9 mouse cellular contexts compared by ENCODE assay signal in the genomic region with DNA sequence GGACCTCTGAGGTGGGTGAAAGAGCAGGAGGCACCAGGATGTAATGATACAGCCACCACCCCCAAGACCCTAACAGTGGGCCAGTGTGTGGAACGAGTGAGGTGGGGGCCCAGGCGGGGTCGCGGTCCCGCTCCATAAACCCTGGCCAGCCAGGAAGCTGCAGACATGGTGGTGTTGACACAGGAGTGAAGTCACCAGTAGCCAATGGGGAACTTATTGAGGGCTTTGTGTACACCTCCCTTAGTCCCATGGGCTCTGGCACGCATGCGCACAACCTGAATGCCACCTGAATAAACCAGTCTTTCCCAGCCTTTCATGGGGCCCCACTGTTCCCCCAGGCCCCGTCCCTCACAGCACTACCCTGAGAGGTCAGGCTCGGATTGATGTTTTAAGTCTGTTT. TPM values are rescaled to one million over a fixed set of nuclear protein-coding genes. Genes with fewer than 3 reads are reported as not detected.
DNase-seq lines count a peak whose midpoint lies in the region; ATAC-seq and TF ChIP-seq lines count a peak whose summit lies in the region.
"Had no signal": no experiment of that assay in that cellular context is flagged by ENCODE, and none has a peak within 500 bp of the region (broad histone marks: within the 10 kb centered on the region; RNA-seq: fewer than 3 reads in every experiment).

No protein-coding gene starts in this region.

- H3K27ac ChIP-seq in kidney, postnatal 0 days, result peak overlapping the region; percentile 77
- peak overlapping the region; percentile 85 for H3K27ac ChIP-seq in intestine, embryonic 15.5 days
- H3K27ac ChIP-seq: layer of hippocampus, adult 2 months had no signal

- no peaks in the 10 kb centered on the region for H3K9me3 ChIP-seq in kidney, postnatal 0 days (replicated peaks; ENCODE audit: low read length)
- H3K9me3 ChIP-seq in intestine, embryonic 15.5 days, result no peaks in the 10 kb centered on the region

- no peaks in the 10 kb centered on the region for H3K36me3 ChIP-seq in kidney, postnatal 0 days (ENCODE audit: insufficient read depth, low read length)
- no peaks in the 10 kb centered on the region for H3K36me3 ChIP-seq in intestine, embryonic 15.5 days

- no peak overlapping the region for H3K9ac ChIP-seq in kidney, postnatal 0 days (ENCODE audit: low read depth, low read length)
- H3K9ac ChIP-seq in intestine, embryonic 15.5 days, result peak overlapping the region; percentile 32; the same call in 1 of the 2 replicates

- no peak overlapping the region for H3K4me3 ChIP-seq in kidney, postnatal 0 days (replicated peaks; ENCODE audit: low read depth, low read length)
- no peak overlapping the region for H3K4me3 ChIP-seq in intestine, embryonic 15.5 days (replicated peaks)
- H3K4me3 ChIP-seq: layer of hippocampus, adult 2 months had no signal

- TF ChIP-seq CTCF in kidney, postnatal 0 days (IDR thresholded peaks at IDR 0.05; ENCODE audit: low read depth), result no peak

- H3K4me1 ChIP-seq in kidney, postnatal 0 days (replicated peaks; ENCODE audit: insufficient read depth, low read length), result peaks cover 29% of the 10 kb centered on the region
- H3K4me1 ChIP-seq in intestine, embryonic 15.5 days (replicated peaks), result peaks cover 78% of the 10 kb centered on the region

- ATAC-seq in cerebellum, adult (ENCODE audit: insufficient number of reproducible peaks, low FRiP score, low TSS enrichment), result no peak
- peak; percentile 82 for ATAC-seq in kidney, postnatal 0 days (replicated peaks; ENCODE audit: low FRiP score, low read depth)
- ATAC-seq in intestine, embryonic 15.5 days, result peak; percentile 65

- WGBS in kidney, postnatal 0 days, result 30% methylated on average over 9 of the region's 9 CpGs
- WGBS in intestine, embryonic 15.5 days, result 43% methylated on average over 9 of the region's 9 CpGs

- DNase-seq in cerebellum, adult 9-10 months, result peak; percentile 12
- peak; percentile 86 for DNase-seq in kidney, postnatal 0 days (ENCODE audit: low spot score)
- DNase-seq in kidney, postnatal 14 days, result no peak
- peak; percentile 25 to 44 for DNase-seq in lung, postnatal 4 days
- no peak for DNase-seq in ovary, postnatal 36 days (ENCODE audit: low spot score)
- DNase-seq in layer of hippocampus, adult 8-10 months (ENCODE audit: low spot score in 2 of 2), result no peak

- no peaks in the 10 kb centered on the region for H3K27me3 ChIP-seq in kidney, postnatal 0 days (ENCODE audit: insufficient read depth, low read length)
- no peaks in the 10 kb centered on the region for H3K27me3 ChIP-seq in intestine, embryonic 15.5 days (replicated peaks)

- H3K4me2 ChIP-seq in kidney, postnatal 0 days (ENCODE audit: low read length), result no peak overlapping the region
- H3K4me2 ChIP-seq in intestine, embryonic 15.5 days (replicated peaks), result peak overlapping the region; percentile 30

RNA-seq across cellular contexts. Expression of a gene that starts 38.1 kb away (rescaled TPM):
- polyA plus RNA-seq in kidney, postnatal 0 days (2015; fragmentation: Nextera tagmentation; extraction: Ambion mirVana), result 21.3 and 22.6 TPM in 2 replicates
- 44.9 and 57.4 TPM in 2 replicates for polyA plus RNA-seq in intestine, embryonic 15.5 days (2015; fragmentation: Nextera tagmentation; extraction: Ambion mirVana)
- total RNA-seq in layer of hippocampus, adult 8-10 months (2022), result 1 to 10 TPM; 4.8 to 6.8 (median 5.7) TPM

Comparison
In these comparisons a context has a peak if more than half of its experiments do, and no peak if none do; other contexts are left out.
1. DNase-seq: peak in cerebellum, adult 9-10 months (single experiment), kidney, postnatal 0 days (single experiment) and lung, postnatal 4 days (2 of 2); none in kidney, postnatal 14 days (single experiment), ovary, postnatal 36 days (single experiment) and layer of hippocampus, adult 8-10 months (0 of 2).